Mouse (Mus musculus) gastrocnemius, postnatal 10 days (tissue): ENCODE measurements around the gene Podxl2. TPM values are rescaled to one million over a fixed set of nuclear protein-coding genes. Genes with fewer than 3 reads are reported as not detected.

Source experiments
- DNase-seq: peaks from one replicate; pipeline ENCODE4 v3.0.0; 2021; ENCODE audit warnings: mixed read lengths
- total RNA-seq, 2 experiments: library from RNA; stranded (reverse); gene quantifications; 2 replicates each; pipeline ENCODE4 v1.2.3; 2021

Podxl2 gene
- total RNA-seq, 2 experiments from 2014 or later: 69.0 to 70.3 TPM

DNA sequence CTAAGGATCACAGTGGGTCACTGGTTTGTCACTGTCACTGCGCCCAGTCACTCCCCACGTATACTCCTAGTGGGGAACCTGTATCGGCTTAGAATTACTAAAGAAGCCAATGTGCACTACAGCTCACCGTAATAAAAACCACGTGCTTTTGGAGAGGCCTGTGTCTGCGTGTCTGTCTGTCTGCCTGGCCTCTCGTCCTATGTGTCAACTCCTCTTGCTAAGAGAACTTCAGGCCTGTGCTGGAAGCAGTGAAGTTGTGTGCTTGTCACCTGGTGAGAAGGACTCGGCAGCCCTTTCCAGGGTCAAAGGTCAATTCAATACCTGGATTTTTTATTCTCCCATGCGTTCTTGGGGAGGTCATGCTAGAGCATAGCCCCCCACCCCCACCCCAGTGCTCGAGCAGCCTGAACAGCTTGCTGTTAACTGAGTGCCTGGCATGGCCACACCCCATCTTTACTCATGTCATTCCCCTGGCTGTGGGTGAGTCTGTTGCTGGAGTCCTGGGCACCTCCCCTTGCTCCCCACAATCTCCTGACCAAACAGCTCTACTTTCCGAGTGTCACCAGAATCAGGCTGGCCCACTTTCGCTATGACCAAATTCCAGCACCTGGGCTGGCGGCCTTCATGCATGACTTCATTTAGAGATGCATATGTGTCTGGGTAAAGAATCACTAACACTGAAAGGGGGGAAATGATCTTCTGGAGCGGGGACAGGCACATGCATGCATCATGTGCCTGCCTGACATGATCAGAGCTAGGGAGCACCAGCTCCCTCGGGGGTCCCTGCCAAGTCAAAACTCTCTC lies 46.4 kb downstream of the Podxl2 start:
- DNase-seq: no peak

DNA sequence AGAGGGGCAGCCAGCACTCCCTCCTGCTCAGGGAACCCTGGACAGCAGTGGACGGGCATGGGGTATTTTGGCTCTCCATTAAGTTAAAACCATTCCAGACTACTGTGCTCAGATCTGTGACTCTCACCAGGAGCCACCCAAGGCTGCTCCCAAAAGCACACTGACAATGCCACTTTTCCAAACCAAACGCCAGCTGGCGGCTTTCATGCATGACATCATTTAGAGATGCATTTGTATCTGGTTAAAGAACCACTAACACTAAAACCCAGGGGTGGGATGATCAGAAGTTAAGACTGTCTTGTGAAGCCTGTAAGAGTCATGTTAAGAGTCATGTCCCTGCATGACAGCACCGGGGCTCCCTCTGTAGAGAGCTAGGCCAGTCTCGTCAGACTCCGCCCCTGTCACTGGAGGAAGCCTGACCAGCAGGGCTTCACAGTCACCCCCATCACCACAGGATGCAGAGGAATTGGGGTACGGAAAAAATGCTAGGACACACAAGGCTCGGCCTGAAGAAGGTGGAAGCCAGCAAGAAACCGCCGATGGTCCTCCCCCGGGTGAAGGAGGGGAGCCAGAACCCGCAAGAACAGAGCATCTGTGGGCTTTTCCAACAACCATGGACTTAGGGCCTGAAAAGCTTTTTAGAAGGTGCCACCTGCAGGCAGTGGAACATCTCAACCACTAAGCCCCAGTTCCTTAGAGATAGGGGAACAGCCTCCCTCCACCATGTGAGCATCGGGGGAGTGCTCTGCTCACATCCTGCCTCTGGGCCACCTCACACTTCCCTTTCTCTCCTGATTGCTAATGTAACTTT lies 47.2 kb downstream of the Podxl2 start:
- DNase-seq: no peak

GRCm38 (mm10) chr6:88826965-88827364 lies 47.9 kb downstream of the Podxl2 start:
- DNase-seq: no peak

DNA sequence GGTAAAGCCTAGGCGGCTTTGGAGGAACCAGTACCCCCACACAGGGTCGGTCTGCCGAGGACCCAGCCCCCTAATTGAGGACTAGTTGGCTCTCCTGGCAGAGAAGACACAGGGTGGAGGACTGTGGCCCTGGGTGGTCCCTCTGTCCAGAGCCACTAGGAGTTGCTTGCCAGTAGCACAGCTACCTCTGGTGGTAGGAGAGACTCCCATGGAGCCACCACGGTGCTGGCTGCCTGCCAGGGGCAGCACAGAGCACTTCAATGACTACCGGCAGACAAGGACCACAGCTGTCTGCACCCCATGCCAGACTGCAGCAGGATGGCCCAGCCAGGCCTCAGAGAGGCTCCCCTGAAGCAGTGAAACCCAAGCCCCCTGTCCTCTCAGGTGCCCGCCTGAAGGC lies 48.3 kb downstream of the Podxl2 start:
- peak; percentile 79 for DNase-seq

GRCm38 (mm10) chr6:88826088-88826487 lies 48.8 kb downstream of the Podxl2 start:
- DNase-seq: no peak

DNA sequence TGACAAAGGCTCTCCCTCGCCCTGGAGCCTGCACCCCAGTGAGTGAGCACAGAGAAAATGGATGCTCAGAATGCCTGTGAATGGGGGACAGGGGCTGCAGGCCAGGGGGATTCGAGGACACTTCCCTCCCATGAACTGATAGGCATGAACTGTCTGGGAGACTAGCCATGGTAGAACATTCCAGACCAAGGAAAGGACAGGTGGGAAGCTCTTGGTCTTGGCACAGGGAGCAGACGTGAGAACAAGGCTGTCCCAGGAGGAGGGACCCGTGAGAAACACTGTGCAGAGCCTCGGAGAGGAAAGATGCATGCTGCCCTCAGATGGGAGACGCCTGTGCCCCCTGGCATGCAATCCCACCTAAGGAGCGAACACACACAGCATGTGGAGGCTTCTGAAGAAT lies 50.7 kb downstream of the Podxl2 start:
- DNase-seq: no peak

GRCm38 (mm10) chr6:88821901-88822300 lies 52.9 kb downstream of the Podxl2 start:
- DNase-seq: peak; percentile 69

DNA sequence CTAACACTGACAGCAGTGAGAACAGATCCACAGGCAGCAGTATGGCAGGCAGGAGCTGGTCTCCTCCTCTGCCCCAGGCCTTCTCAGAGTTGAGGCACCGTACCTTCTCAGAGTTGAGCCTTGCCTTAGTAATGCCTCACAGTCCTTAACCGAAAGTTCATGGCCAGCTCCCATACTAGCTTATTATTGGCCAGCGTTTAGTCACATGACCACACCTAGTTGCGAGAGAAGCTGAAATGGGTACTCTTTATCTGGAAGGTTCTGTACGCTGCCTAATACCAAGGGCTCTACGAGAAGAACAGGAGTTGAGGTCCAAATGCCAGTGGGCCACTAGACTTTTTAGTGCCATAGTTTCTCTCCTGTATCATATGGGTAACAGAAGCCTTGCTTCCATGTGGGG lies 53.5 kb downstream of the Podxl2 start:
- DNase-seq: no peak

GRCm38 (mm10) chr6:88820853-88821252 lies 54.0 kb downstream of the Podxl2 start:
- DNase-seq: no peak

GRCm38 (mm10) chr6:88816913-88817312 lies 57.9 kb downstream of the Podxl2 start:
- DNase-seq: no peak

DNA sequence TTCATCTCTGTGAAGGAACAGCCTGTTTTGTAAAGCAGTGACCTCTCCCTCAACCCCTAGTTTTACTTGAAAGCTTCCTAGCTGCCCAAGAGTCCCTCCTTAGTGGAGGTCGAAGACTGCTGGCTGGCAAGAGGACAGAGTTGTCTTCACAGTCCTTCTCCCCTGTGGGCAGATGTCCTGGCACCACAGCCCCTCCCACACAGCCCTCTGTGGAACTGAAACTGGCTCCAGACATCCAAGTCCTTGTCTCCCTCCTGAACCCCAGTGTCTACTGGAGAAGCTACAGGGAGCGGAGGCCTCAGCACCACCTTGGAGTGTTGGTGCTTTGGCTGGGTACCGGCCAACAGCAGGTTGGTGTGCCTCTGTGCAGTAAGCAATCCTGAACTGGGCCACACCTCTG lies 59.4 kb downstream of the Podxl2 start:
- no peak for DNase-seq

DNA sequence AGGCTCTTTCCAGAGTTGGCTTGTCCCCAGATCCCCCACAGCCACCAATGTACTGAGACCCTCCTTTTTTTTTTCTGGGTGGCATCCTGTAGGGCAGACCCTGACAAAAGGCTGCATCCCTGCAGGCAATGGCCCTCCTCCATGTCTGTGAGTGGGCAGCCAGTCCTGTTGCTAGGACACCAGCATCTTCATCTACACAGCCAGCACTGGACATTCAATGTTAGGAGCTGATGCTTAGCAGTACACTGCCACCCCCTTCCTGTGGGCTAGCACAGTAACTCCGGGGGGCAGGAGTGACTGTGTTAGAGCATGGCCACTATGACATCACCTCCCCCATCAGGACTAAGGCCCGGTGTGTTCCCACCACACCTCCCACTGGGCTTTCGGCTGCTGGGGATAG lies 59.8 kb downstream of the Podxl2 start:
- DNase-seq: no peak

GRCm38 (mm10) chr6:88813832-88814231 lies 61.0 kb downstream of the Podxl2 start:
- DNase-seq: no peak

- no peak for DNase-seq
Observed at GRCm38 (mm10) chr6:88812886-88813285, 62.0 kb downstream of the Podxl2 start.

- no peak for DNase-seq
Observed at GRCm38 (mm10) chr6:88811880-88812400, 62.9 kb downstream of the Podxl2 start.

DNA sequence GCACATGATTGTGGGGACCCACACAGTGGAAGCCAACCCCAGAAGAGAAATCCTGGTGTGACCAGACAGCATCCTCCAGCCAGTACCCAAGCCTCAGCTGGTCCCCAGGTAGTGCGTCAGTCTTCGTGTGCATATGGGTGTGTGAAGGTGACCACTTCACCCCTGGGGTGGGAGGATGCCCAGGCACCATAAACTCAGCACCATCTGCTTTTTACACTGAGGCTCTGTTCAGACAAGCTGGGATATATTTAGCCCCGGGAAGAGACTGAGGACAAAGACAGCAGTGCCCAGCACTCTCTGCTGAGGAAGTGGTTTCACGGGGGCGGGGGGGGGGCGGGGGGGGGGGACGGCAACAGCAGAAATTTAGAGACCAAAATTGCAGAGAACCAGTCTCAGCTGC lies 63.4 kb downstream of the Podxl2 start:
- no peak for DNase-seq

DNA sequence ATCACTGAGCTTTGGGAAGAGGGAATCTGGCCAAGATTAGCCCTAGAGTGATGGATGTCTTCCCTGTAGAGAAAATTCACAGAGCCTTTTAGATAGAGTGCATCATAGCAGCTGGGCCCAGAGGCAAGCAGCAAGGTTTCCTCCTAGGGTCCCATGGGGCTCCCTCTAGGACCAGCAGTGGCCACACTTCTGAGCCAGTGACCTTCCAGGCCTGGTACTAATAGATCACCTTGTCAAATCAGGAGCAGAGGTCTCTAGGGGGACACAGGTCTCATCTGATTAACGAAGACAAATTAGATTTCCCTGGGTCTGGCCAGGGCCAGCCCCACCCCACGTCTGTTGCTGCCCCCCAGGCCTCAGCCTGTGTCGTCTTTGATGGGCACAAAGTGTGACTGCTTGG lies 64.6 kb downstream of the Podxl2 start:
- DNase-seq: no peak

DNA sequence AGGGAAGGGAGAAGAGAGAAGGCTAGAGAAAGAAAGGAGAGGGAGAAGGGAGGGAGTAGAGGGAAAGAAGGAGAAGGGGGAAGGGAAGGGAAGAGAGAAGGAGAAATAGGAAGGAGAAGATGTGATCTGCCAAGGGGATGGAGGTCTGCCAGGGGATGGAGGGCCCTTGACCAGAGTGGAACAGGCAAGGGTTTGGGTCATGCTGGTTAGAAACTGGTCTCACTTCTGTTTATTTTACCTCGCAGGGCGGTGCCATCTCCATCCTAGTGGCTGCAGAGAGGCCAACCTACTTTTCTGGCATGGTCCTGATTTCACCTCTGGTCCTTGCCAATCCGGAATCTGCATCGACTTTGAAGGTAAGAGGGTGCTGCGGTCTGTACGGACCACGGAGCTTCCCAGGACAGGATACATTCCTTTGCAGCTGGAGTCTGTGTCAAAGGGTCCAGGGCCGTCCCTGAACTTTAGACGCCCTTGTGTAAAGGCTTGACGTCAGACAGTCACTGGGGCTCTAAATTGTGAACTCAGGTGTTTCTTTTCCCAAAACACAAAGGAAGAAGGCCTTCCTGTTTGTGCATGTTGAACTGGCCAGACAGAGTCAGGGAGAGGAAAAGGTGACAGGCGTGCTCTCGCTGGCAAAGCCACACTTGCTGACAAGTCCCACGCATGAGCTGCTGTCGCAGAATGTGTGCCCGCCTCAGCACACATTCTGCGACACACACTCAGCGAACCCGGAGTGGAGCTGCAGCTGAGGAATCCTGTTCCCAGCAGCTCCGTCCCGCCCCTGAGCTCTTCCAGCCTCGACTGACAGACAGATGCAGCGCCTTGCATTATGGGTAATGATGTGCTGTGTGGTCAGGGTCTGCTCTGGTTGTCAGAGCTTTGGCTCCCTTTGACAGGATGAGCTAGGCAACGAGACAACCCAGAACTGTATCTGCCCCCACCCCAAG lies 65.5 kb downstream of the Podxl2 start:
- DNase-seq: no peak

DNA sequence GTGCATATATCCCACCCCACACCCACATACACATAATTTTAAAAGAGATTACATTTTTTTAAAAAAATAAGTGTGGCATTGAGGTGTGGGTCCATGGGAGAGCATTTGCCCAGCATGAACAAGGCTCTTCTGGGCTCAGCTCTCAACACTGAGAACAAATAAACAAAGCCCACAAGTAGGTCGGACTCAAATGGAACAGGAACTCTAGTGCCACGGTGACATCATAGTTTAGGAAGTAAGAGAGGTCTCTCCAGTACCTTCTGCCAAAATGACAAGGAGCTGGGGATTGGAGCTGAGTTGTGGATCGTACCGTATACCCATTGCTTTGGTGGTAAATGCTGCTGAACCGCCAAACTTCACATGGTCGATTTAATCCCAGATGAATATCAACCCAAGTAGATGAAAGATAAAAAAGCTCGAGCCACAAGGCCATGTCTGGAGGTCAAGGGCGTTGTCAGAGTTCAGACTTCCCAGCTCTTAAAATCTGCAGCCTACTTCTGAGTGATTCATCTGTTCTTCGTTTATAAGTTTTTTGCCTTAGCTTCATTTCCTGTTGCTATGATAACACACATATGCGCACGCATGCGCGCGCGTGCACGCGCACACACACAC lies 69.8 kb downstream of the Podxl2 start:
- no peak for DNase-seq

DNA sequence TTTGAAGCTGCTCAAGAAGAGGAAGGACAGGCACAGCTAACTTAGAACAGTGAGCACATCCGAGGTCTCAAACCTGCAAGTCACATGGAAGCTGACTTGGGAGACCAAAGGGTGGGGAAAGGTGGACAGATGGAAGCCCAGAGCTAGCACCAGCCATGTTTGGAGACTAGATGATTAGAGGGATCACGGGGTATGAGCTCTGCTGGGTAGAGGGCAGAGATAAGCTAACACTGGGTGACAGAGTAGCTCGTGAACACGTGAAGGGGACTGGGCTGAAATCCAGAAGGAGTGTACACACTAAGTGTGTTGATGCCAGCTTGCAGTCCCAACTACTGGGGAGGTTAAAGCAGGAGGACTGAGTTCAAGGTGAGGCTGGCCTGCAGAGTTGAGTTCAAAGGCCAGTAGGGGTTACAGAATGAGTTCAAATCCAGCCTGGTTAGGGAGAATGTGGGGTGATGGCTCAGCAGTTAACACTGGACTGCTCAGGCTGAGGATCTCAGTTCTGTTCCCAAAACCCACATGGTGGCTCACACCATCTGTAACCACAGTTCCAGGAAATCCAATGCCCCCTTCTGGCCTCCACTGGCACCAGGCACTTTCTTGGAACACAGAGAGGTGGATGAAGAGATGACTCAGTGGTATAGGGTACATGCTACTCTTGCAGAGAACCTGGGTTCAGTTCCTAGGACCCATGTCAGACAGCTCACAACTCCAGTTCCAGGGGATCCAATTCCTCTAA lies 70.7 kb downstream of the Podxl2 start:
- DNase-seq: no peak

- no peak for DNase-seq
Observed at GRCm38 (mm10) chr6:88803051-88803450, 71.8 kb downstream of the Podxl2 start.
